Mouse (Mus musculus) hindbrain, embryonic 11.5 days (tissue): Measurements from ENCODE around the gene Btbd35f25. TPM values are rescaled to one million over a fixed set of nuclear protein-coding genes. Genes with fewer than 3 reads are reported as not detected.
"Not testable (repeated sequence)": the region's sequence is repeated elsewhere in the genome, so short reads cannot be mapped to it uniquely, and the experiment has no call there.

Source experiments
- ATAC-seq: fragments of 200-750 bp; cut with Nextera tagmentation; 2 replicates; pipeline ENCODE4 v1.8.0; 2017; ENCODE audit warnings: mild to moderate bottlenecking, moderate TSS enrichment, moderate library complexity; ENCODE audit not compliant: low FRiP score
- DNase-seq: peaks from one replicate; pipeline ENCODE4 v3.0.0-alpha.2; 2015; ENCODE audit warnings: low spot score
- H3K27ac ChIP-seq: fragments of 300-500 bp; sonication (generic); 2 replicates; pipeline ENCODE4 v1.5.1; 2014; ENCODE audit warnings: mild to moderate bottlenecking, low read depth, low read length
- H3K27me3 ChIP-seq: fragments of 300-500 bp; sonication (generic); 2 replicates; pipeline ENCODE4 v1.6.1; 2014; ENCODE audit warnings: mild to moderate bottlenecking, low read length, moderate library complexity, mixed read lengths; ENCODE audit not compliant: control insufficient read depth, insufficient read depth
- H3K36me3 ChIP-seq: fragments of 300-500 bp; sonication (generic); 2 replicates; pipeline ENCODE4 v1.6.1; 2014; ENCODE audit warnings: mild to moderate bottlenecking, low read length, moderate library complexity, mixed read lengths; ENCODE audit not compliant: control insufficient read depth, insufficient read depth
- H3K4me1 ChIP-seq: fragments of 300-500 bp; sonication (generic); replicated peaks from 2 replicates; pipeline ENCODE4 v1.6.1; 2014; ENCODE audit warnings: low read length, mixed read lengths; ENCODE audit not compliant: control insufficient read depth, insufficient read depth
- H3K4me2 ChIP-seq: fragments of 300-500 bp; sonication (generic); replicated peaks from 2 replicates; pipeline ENCODE4 v1.6.1; 2014; ENCODE audit warnings: mild to moderate bottlenecking, low read depth, low read length
- H3K4me3 ChIP-seq: fragments of 300-500 bp; sonication (generic); 2 replicates; pipeline ENCODE4 v1.5.1; 2014; ENCODE audit warnings: low read depth, low read length
- H3K9ac ChIP-seq: fragments of 300-500 bp; sonication (generic); 2 replicates; pipeline ENCODE4 v1.6.1; 2014; ENCODE audit warnings: low read depth, low read length
- H3K9me3 ChIP-seq: fragments of 300-500 bp; sonication (generic); 2 replicates; pipeline ENCODE4 v1.6.1; 2016; ENCODE audit warnings: low read length; ENCODE audit not compliant: control insufficient read depth
- WGBS: fragments of 180-500 bp; shearing (Covaris S2); extraction: QIAGEN DNeasy Blood & Tissue Kit; methylation state at CpG from one replicate; pipeline ENCODE4 v1.1.7; 2014; 5-methylcytosine and 5-hydroxymethylcytosine counted together
- polyA plus RNA-seq: library from polyadenylated mRNA; unstranded; fragments of >200 nt; fragmentation: Nextera tagmentation; extraction: Ambion mirVana; gene quantifications from 2 replicates; pipeline ENCODE4 v1.2.1, GENCODE M21; 2014

The Btbd35f25 gene
- polyA plus RNA-seq: not detected in 2 replicates

DNA sequence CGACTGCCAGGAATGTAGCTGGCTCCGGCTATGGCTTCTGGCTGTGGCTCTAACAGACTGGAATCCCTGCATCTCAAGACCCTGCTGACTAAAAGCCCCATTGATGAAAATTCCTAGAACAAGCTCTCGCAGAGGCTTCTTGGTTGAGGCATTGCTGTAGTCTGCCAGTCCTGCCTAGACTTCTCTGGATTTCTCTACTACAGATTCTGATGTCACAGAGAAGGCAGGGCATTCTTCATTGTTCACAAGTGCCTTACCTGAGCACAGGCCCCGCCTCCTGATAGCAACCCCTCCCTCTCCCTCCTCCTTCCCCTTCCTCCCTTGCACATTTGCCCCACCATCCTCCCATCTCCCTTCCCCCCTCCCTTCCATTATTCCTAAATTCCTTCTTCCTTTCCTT, at the start of gene Btbd35f25:
TSS of gene Btbd35f25 (minus strand) at position 101 of the 400 bp plus-strand sequence.
- ATAC-seq, H3K4me2 ChIP-seq: not testable (repeated sequence)
- 78% methylated on average over 3 of the region's 4 CpGs for WGBS

DNA sequence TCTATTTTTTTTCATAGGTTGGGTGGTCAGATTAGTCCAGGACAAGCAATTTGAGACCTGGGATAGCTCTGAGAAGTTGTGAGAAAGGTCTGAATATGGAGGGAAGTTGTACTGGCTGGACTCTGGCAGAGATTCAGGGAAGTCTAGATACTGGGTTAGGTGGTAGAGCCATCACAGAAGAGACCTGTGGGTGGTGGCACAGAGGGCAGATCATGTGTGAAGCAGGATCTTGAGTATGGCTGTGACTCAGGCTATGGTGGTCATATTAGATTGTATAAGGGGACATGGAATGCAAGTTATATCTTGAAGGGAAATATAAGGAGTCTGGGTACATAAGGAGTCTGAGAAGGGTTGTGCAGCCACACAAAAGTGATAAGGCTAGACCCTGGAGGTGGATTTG, 49.3 kb upstream of the Btbd35f25 start:
- H3K4me2 ChIP-seq: no peak overlapping the region
- H3K9me3 ChIP-seq: peaks cover 74% of the 10 kb centered on the region
- H3K36me3 ChIP-seq: no peaks in the 10 kb centered on the region
- H3K4me3 ChIP-seq: no peak overlapping the region
- H3K9ac ChIP-seq: no peak overlapping the region
- H3K4me1 ChIP-seq: no peaks in the 10 kb centered on the region
- no peaks in the 10 kb centered on the region for H3K27me3 ChIP-seq
- no peak overlapping the region for H3K27ac ChIP-seq
- DNase-seq: no peak
- ATAC-seq: no peak

More for the DNA sequence above, at the start of gene Btbd35f25:
- not testable (repeated sequence) for H3K9me3 ChIP-seq, H3K36me3 ChIP-seq, DNase-seq, H3K4me1 ChIP-seq, H3K27me3 ChIP-seq, H3K9ac ChIP-seq, H3K4me3 ChIP-seq, H3K27ac ChIP-seq

DNA sequence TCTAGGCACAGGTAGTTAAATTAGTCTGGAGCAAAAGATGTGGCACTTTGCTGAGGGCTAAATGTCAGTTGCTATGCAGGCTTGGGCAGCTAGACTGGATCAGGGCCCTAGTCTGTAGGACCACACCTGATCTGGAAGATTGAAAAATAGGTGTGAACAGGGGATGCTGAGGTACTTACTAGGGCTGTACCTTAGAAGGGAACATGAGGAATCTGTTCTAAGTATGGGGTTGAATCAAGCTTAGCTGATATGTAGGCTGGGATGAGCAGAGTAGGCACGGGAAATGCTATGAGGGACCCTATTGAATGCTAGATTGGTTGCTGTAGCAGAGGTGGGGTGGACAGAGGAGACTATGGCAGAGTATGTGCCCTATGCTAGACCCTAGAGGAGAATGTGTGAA, 47.0 kb upstream of the Btbd35f25 start:
- WGBS: 88% methylated on average over 1 of the region's 1 CpGs

DNA sequence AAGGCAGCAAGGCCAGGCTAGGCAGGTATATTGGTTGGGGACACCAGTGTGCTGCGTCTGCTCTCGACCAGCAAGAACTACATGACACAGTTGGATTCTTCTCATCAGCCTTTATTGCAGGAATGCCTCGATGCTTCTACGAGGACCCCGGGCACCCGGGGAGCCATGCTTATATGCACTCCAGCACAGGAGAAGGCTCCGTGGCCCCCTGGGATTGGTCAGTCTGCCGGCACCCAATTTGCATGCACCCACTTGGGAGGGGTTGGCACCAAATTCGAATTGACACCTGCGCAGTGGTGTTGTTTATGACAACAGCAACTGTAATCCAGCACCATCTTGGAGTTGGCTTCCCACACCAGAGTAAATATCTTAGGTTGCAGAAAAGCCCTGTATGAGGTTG, 28.1 kb upstream of the Btbd35f25 start:
- Histone ChIP-seq H3K27ac (no peak overlapping the region), H3K4me1 (no peaks in the 10 kb centered on the region), H3K36me3 (no peaks in the 10 kb centered on the region), H3K27me3 (no peaks in the 10 kb centered on the region), H3K4me2 (no peak overlapping the region), H3K9me3 (peaks cover 7% of the 10 kb centered on the region; the same call in 1 of the 2 replicates), H3K9ac (no peak overlapping the region), H3K4me3 (no peak overlapping the region)
- DNase-seq (no peak), ATAC-seq (no peak)
- 90% methylated on average over 10 of the region's 10 CpGs for WGBS

More for the DNA sequence above, 47.0 kb upstream of the Btbd35f25 start:
- Histone ChIP-seq H3K9ac (no peak overlapping the region), H3K4me1 (no peaks in the 10 kb centered on the region), H3K9me3 (peaks cover 81% of the 10 kb centered on the region), H3K36me3 (no peaks in the 10 kb centered on the region), H3K27ac (no peak overlapping the region), H3K4me2 (no peak overlapping the region), H3K27me3 (no peaks in the 10 kb centered on the region), H3K4me3 (no peak overlapping the region)
- DNase-seq (no peak), ATAC-seq (no peak)

DNA sequence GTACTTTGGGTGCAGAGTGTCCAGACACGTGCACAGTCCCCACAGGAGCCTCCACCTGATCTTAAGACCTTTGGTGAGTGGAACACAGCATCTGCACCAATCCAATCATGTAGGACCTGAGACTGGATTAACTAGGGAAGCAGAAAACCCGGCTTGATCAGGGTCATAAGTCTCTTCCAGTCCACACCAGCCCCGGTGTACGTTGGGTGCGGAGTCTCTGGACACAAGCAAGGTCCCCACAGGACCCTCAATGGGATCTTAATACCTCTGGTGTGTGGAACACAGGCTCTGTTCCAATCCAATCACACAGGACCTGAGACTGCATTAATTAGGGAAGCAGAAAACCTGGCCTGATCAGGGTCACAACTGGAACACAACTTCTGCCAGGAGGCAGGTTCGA, 20.0 kb upstream of the Btbd35f25 start:
- ATAC-seq: no peak
- H3K9me3 ChIP-seq: peaks cover 10% of the 10 kb centered on the region
- DNase-seq: no peak
- no peaks in the 10 kb centered on the region for H3K36me3 ChIP-seq
- H3K4me3 ChIP-seq: no peak overlapping the region
- H3K9ac ChIP-seq: no peak overlapping the region
- WGBS: 79% methylated on average over 6 of the region's 6 CpGs
- H3K27ac ChIP-seq: no peak overlapping the region
- no peaks in the 10 kb centered on the region for H3K27me3 ChIP-seq
- no peaks in the 10 kb centered on the region for H3K4me1 ChIP-seq
- no peak overlapping the region for H3K4me2 ChIP-seq

Other genes starting within 250 kb of the Btbd35f25 start
- gene Gm21883, start 142.9 kb downstream of the Btbd35f25 start, polyA plus RNA-seq: not detected in 2 replicates
- gene Spin2e, start 98.2 kb downstream of the Btbd35f25 start, polyA plus RNA-seq: not detected in 2 replicates
- gene Gm21637, start 244.9 kb upstream of the Btbd35f25 start, polyA plus RNA-seq: not detected in 2 replicates